Mouse (Mus musculus): ENCODE measurements around the gene Lpin2.

The Lpin2 gene

DNA sequence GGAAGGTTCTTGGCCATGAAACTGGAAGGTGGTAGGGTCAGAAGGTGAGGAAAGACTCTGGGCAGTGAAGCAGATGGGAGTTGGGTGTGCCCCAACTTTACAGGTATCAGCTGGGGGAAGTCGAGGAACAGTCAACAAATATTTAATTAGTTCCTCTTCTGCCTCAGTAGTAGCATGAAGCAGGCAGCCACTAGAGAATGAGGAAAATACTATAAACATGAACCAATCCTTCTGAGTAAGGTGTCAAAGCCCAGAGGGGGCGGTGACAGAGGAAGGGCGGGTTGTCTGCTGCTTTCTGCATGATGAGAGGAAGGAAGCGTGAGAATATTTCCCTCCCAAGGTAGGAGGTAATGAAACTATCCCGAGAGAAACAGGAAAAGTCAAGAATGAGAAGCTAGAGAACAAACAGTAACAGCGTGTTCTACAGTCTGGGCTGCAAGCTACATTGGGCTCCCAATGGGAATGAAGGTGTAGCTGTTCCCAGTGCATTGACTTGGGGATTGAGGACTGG, at the start of gene Lpin2:
TSS of gene Lpin2 (plus strand) at position 350 of the 511 bp plus-strand sequence.
- peak; percentile 71 for DNase-seq

- no peak for DNase-seq
Observed at GRCm38 (mm10) chr17:71132856-71133439, 49.4 kb upstream of the Lpin2 start.

DNA sequence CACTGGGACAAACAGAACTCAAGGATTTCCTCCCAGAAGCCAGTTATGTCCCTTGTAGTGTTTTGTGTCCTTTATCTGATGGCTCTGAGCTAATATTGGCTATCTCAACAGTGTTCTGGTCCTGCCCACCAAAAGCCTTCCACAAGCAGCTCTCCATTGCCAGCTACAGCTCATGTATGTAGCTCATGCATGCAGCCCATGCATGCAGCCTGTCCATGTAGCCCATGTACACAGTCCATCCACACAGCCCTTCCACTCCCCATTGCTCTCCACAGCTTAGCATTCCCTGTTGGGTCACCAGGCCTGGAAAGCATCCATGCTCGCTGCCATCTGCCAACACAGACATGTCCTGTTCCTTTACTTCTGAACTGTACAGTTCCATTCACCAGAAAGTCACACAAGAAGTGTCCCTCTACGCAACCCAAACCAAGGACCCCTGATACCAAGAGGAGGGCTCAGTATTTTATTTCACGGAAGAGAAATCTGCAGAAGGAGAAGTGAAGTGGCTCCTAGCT, 47.9 kb upstream of the Lpin2 start:
- no peak for DNase-seq

- peak; percentile 83 for DNase-seq
Observed at GRCm38 (mm10) chr17:71135108-71135507, 47.3 kb upstream of the Lpin2 start.

GRCm38 (mm10) chr17:71135866-71136265, 46.5 kb upstream of the Lpin2 start:
- peak; percentile 76 for DNase-seq

- no peak for DNase-seq
Observed at GRCm38 (mm10) chr17:71136384-71137333, 45.7 kb upstream of the Lpin2 start.

DNA sequence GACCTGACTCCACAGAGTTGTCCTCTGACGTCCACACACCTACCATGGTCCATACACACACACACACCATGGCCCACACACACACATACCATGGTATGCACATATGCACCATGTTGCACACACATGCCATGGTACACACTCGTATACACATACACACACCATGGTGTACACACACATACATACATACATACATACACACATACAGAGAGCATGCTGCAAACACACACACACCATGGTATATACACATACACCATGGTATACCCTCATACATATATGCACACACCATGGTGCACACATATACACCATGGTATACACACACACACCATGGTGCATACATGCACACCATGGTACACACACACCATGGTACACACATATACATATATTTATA, 45.0 kb upstream of the Lpin2 start:
- no peak for DNase-seq

- no peak for DNase-seq
Observed at GRCm38 (mm10) chr17:71142068-71142467, 40.3 kb upstream of the Lpin2 start.

- no peak for DNase-seq
Observed at GRCm38 (mm10) chr17:71143155-71143554, 39.2 kb upstream of the Lpin2 start.

DNA sequence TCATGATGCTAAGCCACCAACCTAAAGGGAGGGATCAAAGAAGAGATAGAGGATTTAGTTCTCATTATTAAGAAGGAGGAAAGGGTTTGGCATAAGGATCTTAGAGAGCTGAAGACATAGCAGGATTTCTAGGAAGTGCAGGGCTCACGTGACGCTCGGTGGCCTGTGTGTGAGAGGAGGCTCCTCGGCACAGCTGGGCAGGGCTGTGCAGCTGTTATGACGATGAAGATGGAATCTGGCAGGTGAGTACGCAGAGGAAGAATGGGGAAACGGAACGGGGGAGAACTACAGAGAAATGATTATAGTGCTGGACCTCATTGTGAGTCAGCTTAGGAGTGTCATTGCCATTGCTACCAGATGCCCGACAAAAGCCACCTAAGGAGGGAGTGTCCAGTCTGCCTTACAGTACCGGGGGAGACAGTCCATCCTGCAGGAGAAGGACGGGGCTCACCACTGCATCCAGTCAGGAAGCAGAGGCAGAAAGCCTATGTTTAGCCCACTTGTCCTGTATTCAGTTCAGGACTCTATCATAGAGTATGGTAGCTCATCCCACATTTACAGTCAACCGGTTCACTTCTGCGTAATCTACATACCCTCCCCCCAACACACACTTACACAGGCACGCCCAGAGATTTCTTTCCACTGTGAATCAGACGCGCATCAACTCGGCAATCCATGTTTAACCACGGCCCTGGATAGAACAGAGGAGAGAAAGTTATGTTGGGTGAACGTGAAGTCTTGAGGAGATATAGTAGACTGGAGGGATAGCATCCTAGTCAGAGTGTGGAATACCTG, 37.8 kb upstream of the Lpin2 start:
- DNase-seq, result no peak

- no peak for DNase-seq
Observed at GRCm38 (mm10) chr17:71145248-71145961, 37.0 kb upstream of the Lpin2 start.

DNA sequence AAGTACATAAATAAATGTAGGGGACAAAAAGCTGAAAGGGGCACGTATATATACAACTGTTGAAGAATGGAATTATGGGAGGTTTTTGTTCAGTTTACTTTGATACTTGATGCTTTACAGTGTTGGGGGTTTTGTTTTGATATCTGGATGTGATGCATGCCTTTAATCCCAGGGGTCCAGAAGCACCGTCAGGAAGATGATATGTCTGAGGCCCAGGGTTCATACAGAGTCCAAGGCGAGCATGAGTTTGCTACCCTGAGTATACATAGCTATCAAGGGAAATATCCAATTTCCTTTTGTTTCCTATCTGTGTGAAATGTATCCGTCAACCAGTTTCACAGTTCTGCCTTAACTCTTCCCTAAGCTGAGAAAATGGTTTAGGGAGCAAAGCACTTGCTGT, 29.0 kb upstream of the Lpin2 start:
- DNase-seq, result no peak

- DNase-seq, result peak; percentile 86
Observed at GRCm38 (mm10) chr17:71155271-71155670, 27.1 kb upstream of the Lpin2 start.

- DNase-seq, result peak; percentile 94
Observed at GRCm38 (mm10) chr17:71159152-71159567, 23.2 kb upstream of the Lpin2 start.

- DNase-seq, result no peak
Observed at GRCm38 (mm10) chr17:71159720-71160119, 22.6 kb upstream of the Lpin2 start.

DNA sequence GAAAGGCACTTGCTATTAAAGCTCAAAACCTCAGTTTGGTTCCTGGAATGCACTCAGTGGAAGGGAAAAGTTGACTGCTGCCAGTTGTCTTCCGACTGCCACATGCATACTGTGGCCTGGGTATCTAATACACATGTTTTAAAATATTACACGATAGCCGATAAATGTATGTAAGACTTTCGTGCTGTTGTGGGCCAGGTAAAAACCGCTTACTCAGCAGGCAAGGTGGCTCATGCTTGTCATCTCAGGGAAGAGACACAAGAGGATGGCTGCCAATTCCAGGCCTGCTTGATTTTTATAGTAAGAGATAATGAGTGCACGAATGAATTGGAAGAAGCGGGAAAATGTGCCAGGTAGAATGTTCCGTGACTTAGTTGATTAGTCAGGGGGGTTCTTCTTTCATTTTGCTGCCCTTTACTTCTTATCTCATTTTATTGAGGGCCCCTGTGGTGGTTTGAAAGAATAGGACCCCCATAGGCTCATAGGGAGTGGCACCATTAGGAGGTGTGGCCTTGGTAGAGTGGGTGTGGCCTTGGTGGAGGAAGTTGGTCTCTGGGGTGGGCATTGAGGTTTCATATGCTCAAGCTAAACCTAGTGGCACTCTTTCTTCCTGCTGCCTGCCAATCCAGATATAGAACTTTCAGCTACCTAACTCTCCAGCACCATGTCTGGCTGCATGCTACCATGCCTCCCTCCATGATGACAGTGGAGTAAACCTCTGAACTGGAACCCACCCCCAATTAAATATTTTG, 21.9 kb upstream of the Lpin2 start:
- no peak for DNase-seq

- no peak for DNase-seq
Observed at GRCm38 (mm10) chr17:71164991-71165390, 17.4 kb upstream of the Lpin2 start.

DNA sequence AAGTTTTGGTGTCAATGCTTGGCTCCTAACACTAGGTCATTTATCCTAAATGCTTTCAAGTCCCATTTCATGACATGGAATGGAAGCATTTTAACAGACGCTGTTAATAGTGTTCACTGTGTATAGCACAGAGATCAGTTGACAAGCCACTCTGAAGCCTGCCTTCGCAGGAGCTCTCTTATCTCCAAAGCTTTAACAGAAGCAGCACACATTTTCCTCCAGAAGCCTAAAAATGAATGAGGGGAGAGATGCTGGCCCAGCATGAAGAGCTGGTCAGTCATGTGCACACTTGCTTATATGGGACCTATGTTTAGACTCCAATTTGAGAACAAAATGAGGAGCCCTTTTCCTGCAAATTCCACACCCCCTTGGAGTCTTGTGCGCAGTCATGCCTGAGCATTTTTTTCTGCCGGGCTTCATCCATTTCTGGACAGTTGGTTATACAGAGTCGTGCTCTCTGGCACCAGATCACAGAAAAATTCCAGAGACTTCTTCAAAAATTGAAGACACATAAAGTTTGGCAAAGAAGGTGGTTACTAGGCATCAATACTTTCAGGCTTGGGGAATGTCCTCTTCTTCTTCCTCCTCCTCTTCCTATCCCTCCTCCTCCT, 14.1 kb upstream of the Lpin2 start:
- DNase-seq, result no peak

DNA sequence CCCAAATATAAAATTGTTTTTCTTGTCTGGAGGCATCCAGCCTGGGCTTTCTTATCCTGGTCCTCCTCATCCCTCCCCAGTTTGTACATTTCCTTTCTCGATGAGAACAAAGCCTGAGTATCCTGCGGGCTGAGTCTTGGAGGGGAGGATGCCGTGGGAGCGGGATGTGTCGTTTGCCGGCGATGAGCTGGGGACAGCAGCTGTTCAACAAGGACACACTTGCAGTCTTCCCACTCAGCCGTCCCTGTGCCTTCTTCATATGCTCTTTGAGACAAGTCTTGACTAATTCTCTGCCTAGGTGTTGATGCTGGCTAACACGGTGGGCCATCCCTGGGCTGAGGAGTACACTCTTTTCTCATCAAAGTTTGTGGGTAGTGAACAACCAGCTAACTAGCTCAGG, 13.5 kb upstream of the Lpin2 start:
- DNase-seq, result no peak

- DNase-seq, result no peak
Observed at GRCm38 (mm10) chr17:71169639-71170038, 12.7 kb upstream of the Lpin2 start.

DNA sequence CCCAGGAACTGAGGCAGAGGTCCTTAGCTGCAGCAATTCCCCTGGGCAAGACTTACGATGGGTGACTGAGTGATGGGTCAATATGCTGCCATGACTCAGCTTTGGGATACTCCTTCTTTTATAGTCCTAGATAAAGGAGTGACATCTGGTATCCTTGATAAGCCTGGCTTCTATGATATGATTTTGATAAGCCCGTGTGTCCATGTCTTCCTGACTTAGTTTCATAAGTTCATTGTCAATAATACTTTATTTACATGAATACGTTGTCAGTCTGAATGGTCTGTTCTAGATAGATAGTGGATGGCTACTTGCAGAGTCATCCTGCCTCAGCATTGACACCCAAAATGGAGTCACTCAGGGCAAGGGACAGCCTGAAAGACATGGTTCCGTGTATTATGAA, 11.2 kb upstream of the Lpin2 start:
- no peak for DNase-seq
